Mouse (Mus musculus) spleen, postnatal 14 days (tissue): Measurements from ENCODE around the gene Lum.

Experiments
- DNase-seq, 2 experiments: peaks; one replicate each; pipeline ENCODE4 v3.0.0; 2021 to 2022; ENCODE audit warnings: low spot score in 2 of 2

The Lum gene

DNA sequence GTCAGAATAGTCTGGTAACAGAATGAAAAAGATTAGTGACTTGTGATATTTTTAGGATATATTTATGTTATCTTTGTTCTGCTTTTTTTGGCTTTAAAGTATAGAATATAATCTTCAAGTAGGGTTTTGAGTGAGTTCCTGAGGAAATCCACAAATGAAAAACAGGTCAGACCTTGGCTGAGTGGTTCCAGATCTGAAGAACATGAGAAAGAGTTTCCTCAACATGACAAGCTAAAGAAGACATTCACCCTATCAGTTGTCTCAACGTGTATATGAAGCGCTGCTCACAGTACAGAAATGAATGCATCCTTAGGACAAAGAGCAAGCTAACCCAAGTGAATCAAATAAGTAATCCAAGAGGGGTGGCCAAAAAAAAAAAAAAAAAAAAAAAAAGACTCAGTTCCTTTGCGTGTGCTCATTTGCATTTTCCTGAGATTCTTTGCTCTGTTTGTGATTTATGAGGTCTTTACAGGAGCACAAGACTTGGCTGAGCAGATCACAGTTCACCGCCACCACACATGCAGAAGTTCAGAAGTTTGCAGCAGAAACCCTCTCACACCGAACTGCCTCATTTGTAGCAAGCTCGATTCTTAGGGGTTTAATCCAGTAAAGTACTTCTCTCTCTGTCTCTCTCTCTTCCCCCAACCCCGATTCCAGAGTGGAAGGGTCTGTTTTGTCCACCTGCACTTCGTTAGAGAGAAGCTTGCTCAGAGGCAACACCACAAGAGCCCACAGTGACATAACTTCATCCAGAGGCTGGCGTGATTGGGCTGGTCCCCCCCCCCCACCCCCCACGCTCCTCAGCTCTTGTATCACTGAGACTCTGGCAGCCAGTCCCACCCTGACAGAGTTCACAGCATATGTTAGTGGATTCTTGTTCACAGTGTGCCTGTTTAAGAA is at the start of gene Lum:
Gene Lum, plus strand, starts transcription at position 172 of the 900 bp plus-strand sequence.
- DNase-seq = no peak

DNA sequence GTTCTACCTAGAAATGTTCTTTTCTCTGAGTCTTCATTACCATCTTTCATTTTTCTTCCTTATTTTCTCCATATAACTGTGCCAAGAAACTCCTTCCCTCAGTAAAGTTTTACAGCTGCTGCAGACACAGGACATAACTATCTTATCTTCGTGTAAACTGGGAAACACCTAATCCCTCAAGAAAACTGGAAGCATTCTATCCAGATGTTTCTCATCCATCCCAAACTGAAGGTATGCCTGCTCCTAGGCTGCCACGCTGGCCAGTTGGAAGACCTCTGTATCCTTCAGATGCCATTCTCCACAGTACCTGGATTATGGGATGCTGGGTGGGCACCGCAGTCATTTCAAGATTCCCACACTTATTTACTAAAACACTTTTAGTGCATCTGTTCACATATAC is 41.6 kb upstream of the Lum start:
- no peak for DNase-seq

DNA sequence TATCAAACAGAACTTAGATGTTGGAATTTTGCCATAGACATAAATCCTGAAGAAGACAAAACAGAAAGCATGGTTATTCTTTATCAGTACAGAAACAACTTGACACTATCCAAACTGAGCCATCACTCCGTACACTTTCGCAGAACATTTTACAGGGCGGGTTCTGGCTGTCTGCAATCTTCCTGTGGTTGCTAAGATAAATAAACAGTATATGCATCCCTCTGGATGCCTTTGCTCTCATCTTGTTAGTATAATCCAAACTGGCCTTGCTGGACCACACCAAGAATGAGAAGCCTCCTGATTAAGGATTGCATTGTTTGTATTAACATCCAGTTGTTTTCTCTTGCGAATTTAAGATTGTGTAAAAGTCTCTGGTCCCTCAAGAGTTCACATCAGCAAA is 29.2 kb upstream of the Lum start:
- no peak for DNase-seq

DNA sequence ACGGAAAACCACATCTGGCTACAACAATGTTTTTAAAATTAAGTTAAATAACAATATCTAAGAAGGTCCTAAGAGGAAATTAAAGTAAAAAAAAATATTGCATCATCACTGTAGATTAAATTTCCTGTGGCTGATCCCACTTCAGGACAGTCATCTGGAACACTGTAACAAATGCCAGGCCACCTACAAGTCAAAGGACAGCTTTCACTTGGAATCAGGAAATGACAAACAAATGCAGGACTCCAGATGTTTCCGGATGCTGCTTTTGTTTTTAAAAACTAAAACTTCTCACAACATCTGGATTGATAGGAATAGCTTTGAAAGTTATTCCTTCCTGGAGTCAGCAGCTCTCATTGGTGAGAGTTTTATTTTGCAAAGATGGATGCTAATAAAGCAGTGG is 28.0 kb upstream of the Lum start:
- no peak for DNase-seq

DNA sequence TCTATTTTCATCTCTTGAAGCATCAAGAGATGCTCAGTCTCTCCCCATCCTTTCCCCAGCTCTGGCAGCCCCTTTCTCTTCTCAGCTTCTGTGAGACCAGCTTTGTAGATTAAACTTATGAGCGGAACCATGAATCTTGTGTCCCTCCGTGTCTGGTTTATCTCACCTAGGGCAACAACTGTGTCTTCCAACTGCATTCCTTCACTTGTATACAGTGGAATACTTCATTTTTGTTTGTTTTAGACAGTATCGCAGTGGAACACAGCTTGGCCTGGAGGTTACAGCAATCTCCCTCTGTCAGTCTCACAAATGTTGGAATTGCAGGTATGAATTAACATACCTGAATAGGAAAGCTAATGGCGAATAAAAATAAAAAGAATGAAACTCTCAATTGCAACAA is 26.7 kb upstream of the Lum start:
- no peak for DNase-seq

DNA sequence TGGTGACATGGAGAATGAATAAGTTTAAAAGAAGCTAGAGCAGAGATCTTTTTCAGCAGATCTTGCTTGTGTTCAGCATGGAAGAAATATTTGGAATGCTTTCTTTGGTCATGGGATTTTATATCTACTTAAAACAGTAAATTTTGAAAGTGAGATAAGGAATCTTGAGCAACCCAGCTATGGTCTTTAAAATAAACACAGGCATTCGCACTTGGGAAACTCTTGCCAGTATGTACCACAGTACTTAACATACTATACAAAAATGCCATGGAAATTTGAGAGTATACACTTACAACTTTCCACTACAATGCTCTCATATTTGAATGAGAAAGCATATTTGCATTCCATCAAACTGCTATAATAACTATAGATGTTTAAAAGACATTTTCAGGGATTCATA is 17.2 kb upstream of the Lum start:
- no peak for DNase-seq

DNA sequence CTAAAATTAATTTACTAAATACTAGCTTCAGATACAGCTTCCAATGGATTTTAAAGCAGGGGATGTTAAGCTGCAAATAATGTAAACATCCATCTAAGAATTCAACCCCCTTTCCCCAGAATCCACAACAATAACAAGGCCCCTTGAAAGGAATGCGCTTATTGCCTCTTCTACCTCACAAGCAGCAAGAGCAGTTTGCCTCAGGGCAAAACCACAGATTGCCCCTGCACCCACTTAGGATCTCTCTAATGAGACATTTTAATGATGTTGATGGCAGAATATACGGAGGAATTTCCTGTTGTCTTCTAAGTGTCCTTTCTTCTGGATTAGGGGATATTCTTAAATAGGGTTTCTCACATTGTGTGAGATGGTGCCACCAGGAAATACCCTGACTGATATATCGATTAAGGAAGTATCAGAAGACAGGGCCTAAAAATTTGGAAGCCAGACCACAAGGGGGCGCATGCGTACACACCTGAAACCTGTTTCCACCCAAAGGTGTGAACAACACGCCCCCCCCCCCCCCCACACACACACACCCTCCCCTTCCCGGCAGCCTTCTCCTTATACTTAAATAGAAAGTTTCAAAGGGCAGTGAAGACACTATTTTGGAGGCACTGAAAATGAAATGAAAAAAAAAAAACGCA is 2.7 kb downstream of the Lum start:
- no peak for DNase-seq

DNA sequence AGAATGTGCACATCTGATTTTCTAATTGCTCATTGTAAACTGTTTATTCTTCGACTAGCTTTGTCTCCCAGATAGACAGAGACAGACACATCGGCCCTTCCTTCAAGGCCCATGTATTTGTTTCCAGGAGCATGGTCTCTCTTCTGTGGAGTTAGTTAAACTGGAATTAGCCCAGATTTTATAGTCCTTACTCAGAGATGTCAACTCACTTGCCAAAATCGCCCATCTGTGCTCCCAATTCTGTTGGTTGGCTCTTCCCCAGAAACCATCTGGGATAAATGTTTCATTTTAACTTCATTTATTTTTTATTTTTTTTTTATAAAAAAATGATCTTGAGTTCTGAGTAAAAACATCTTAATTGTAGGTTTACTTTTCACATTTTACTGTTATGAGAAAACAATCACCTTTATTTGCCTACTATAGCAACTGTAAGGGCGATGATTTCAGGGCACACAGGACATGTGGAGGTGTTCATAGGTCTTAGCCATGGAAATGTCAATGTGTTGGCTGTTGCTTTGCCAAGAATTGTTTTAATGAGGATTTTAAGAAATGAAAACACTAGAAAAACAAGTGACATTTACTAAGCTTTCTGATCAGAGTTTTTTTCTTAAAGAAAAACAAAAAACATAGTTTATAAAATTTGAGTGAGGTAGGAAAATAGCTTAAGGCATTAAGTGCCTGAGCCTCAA is 17.8 kb downstream of the Lum start:
- DNase-seq = no peak

DNA sequence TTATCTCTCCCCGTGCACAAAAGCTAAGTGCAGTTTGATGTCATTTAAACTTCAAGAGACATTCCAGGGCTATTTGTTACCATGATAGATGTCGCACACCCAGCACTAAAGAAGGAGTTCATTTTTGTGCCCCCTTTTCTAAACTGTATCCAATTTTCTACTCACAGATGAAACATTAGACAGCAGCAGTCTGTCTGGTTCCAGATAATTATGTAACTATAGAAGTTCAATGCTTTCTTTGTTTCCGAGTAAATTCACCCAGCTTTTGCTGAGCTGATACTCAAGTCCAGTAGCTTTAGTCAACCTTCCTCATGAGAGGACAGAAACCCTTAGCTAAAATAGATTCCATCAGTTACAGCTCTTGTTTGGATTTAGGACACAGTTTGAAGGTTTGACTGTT is 19.2 kb downstream of the Lum start:
- DNase-seq = no peak

DNA sequence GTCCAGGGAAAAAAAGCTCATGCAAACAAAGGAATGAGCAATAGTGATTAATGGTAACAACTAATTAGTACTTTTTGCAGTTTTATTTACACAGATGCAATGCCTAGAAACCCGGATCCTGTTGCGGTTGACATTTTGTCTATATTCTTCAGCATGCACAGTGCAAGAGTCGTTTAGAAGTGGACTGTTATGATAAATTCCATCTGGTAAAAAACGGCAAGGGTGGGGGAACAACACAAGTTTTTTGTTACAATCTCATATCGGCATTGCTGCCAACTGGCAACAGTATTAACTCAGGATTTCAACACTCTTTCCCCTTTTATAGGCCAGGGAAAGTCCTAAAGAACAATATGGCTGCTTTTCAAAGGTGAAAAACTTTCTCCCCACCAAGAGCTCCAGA is 22.2 kb downstream of the Lum start:
- no peak for DNase-seq

DNA sequence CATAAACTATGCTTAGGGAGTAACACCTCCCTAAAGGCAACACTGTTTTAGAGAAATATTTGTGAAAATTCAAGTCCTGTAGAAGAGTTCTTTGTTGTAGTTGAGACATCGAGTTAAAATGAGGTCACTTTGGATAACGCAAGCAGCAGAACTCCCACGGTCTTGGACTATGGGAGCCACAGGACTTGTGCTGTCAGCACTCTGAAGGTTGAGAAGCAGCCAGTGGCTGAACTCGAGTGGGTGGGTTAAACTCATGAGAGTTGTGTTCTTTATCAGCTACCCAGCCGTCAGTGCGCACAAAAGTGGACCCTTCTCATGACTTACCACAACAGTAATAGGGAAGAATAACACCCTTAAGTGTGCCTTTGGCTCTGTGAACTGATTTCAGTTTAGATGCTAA is 24.6 kb downstream of the Lum start:
- no peak for DNase-seq

DNA sequence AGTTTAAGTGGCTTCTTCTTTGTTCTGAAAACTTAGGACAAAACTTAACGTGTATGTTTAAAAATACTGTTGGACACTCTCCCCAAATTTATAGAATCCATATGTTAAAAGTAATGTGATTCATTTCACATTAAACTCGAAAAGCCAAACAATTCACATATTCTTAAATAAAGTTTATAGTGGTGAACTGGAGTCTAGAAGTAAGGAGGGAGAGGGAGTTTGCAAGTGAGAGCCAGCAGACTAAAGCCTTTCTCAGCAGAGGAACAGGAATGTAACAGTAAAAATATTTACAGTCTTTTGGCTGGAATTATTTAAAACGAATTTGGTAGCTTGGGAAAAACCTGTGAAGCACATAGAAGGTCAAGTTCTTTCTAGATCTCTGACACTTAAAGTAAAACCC is 26.1 kb downstream of the Lum start:
- no peak for DNase-seq

DNA sequence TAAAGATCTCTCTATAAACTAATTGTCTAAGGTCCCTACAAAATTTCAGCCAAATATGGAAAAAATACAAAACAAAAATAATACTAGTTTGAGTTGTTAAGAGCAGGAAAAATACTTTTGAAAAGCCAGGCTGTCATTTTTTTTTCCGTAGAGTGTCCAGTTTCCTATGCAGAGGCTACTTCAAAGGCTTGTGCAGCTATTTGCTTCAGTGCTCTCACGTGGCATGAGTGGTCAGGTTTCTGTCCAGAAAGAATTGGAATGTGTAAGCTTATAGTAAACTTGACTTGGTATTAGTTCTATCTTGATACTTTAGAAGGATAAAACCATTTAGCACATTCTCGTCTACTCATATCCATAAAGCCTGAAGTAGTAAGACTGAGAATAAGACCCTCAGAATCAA is 26.8 kb downstream of the Lum start:
- no peak for DNase-seq

DNA sequence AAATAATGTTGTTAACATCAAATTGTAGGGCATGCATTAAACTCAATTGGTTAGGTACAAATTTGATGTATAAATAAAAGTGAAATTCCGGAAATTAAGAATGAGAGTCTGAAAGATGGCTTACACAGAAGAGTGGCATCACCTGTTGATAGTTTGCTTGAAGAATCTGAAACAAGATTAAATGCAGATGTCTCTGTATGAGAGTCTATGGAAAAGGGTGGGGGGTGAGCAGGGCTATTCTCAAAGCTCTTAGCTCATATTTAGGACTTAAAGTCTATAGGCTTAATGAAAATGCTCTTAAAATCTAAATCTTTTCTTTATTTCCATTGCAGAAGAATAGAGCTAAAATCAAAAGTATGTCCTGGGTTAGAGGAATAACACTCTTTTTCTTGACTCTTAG is 30.8 kb downstream of the Lum start:
- no peak for DNase-seq

DNA sequence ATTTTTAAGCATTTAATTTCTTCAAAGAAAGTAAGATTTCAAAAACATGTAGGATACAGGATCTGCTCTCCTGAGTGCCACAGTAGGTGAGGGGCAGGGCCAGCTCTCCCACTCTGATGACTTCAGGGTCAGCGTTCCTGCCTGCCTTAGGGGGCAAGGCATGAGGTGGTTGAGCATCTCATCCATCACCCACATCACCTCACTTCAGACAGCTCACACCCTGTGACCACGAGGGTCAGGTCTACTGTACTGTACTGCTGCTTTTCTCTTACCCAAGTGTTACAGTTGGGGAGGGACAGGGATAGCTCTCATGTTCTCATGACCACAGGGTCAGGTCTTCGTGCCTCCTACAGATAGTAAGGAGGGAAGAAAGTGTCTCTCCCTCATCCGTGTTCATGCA is 36.8 kb downstream of the Lum start:
- no peak for DNase-seq

DNA sequence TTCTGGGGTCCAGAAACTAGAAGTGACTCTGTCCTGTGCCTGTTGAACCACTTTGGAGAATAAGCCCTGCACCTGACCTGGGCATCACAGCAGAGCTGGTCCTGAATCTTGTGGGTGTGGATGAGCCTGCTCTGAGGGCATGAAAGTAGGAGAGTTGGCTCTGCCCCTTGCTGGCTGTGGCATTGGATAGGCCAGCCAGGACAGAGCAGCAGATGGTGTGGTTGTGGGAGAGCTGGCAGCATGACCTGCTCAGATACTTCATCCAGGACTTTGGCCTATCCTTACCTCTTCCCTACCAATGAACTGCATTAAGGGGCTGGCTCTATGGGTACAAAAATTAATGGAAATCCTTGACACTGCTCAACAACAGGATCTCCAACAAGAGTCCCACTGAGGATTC is 38.3 kb downstream of the Lum start:
- no peak for DNase-seq

DNA sequence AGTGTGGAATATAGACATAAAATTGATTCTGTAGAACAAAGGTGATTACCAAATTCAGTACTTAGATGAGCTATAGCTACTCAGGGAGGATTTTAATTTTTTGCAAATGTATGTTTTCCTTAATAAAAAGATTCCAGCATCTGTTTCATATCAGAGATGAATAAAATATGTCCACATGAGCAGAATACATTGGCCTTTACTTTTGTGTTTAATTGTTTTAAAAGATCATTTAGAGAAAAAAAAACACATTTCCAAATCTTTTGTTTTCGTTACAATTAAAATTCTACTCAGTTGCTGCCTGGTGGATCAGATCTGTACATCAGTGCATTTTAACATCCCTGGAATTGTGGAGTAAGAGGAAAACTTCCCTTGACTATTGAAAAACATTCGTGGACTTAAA is 41.7 kb downstream of the Lum start, which contains the start of gene Kera:
Gene Kera, plus strand, starts transcription at position 301 of the 400 bp plus-strand sequence.
- no peak for DNase-seq
